Comparison of ENCODE assay signal across 13 mouse cellular contexts in the genomic region with DNA sequence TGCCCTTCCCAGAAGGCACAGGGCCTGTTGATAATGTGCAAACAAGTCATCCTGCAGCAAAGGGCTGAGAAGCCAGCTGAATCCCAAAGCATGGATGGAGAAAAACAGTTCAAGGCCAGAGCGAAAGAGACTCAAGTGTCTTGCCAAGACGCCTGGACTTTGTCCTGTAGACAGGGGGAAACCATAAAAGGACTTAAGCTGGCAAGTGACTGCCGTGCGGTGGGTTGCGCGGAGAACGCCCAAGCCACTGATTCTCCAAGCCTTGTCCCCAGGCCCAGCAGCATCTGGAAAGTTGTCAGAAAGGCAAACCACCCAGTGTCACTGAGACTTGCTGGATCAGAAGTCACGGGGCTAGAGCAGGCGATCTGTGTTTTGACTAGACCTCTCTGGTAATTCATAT. TPM values are rescaled to one million over a fixed set of nuclear protein-coding genes. Genes with fewer than 3 reads are reported as not detected.
DNase-seq lines count a peak whose midpoint lies in the region; ATAC-seq and TF ChIP-seq lines count a peak whose summit lies in the region.
"Had no signal": no experiment of that assay in that cellular context is flagged by ENCODE, and none has a peak within 500 bp of the region (broad histone marks: within the 10 kb centered on the region; RNA-seq: fewer than 3 reads in every experiment).

No protein-coding gene starts in this region.

- TF ChIP-seq CTCF in left cerebral cortex, adult 2 months (IDR thresholded peaks at IDR 0.05): no peak

- 93% methylated on average over 9 of the region's 9 CpGs for WGBS in hindbrain, embryonic 13.5 days

- no peak overlapping the region for H3K4me3 ChIP-seq in left cerebral cortex, adult 2 months
- H3K4me3 ChIP-seq in hindbrain, embryonic 13.5 days: no peak overlapping the region
- H3K4me3 ChIP-seq: erythroblast, embryonic 14.5 days; liver, embryonic 15.5 days; megakaryocyte, embryonic 14.5 days had no signal

- H3K9me3 ChIP-seq in hindbrain, embryonic 13.5 days: no peaks in the 10 kb centered on the region
- H3K9me3 ChIP-seq: liver, embryonic 15.5 days; megakaryocyte, embryonic 14.5 days had no signal

- H3K9ac ChIP-seq in hindbrain, embryonic 13.5 days: no peak overlapping the region
- H3K9ac ChIP-seq: liver, embryonic 15.5 days had no signal

- peak overlapping the region; percentile 19; the same call in 1 of the 2 replicates for H3K27ac ChIP-seq in left cerebral cortex, adult 2 months
- no peak overlapping the region for H3K27ac ChIP-seq in hindbrain, embryonic 13.5 days
- H3K27ac ChIP-seq: liver, embryonic 15.5 days had no signal

- no peaks in the 10 kb centered on the region for H3K36me3 ChIP-seq in hindbrain, embryonic 13.5 days
- H3K36me3 ChIP-seq: liver, embryonic 15.5 days had no signal

- H3K4me1 ChIP-seq in hindbrain, embryonic 13.5 days (replicated peaks): no peaks in the 10 kb centered on the region
- H3K4me1 ChIP-seq: liver, embryonic 15.5 days; megakaryocyte, embryonic 14.5 days had no signal

- no peak for ATAC-seq in hindbrain, embryonic 13.5 days (ENCODE audit: low FRiP score)
- ATAC-seq: activated CD4-positive, CD25-positive, alpha-beta regulatory T cell, adult 4 months had no signal

- H3K27me3 ChIP-seq in hindbrain, embryonic 13.5 days: no peaks in the 10 kb centered on the region
- H3K27me3 ChIP-seq: liver, embryonic 15.5 days had no signal

- DNase-seq in adrenal gland, adult 18-20 months (ENCODE audit: low spot score in 2 of 2): peak; percentile 5 to 21
- DNase-seq in adrenal gland, adult 8-10 months: no peak
- no peak for DNase-seq in left cerebral cortex, adult 2 months (ENCODE audit: extremely low spot score in 1 of 2, low spot score in 2 of 2)
- no peak for DNase-seq in left cerebral cortex, adult 18-20 months (ENCODE audit: low spot score in 2 of 2)
- DNase-seq in heart, postnatal 10 days: peak; percentile 51 to 65
- peak; percentile 32 for DNase-seq in skeletal muscle tissue, adult 2 months (ENCODE audit: low read depth, low spot score)
- no peak for DNase-seq in layer of hippocampus, adult 18-20 months (ENCODE audit: low spot score in 2 of 2)
- DNase-seq: retina, postnatal 1 day had no signal

- no peak overlapping the region for H3K4me2 ChIP-seq in hindbrain, embryonic 13.5 days
- H3K4me2 ChIP-seq: liver, embryonic 15.5 days had no signal

- intact Hi-C loops in left cerebral cortex, adult 2 months (cut with DNase I): no loop called here
- intact Hi-C loops in heart, postnatal 10 days (cut with DNase I): no loop called here

RNA-seq across cellular contexts. Expression of gene Daam1, which starts 22.2 kb away (rescaled TPM):
- total RNA-seq in adrenal gland, adult 18-20 months (2021): 10 to 100 TPM; 18.8 to 21.2 TPM
- total RNA-seq in adrenal gland, adult 8-10 months (2022): 10 to 100 TPM; 22.6 to 28.0 (median 26.9) TPM
- total RNA-seq in left cerebral cortex, adult 2 months (2021): 10 to 100 TPM; 48.0 to 55.0 TPM
- total RNA-seq in left cerebral cortex, adult 18-20 months (2021): 10 to 100 TPM; 47.7 to 49.6 TPM
- total RNA-seq in heart, postnatal 10 days (2021): 10 to 100 TPM; 70.7 to 86.4 TPM
- 10 to 100 TPM; 58.1 to 63.0 TPM for total RNA-seq in layer of hippocampus, adult 18-20 months (2021)
- polyA plus RNA-seq in hindbrain, embryonic 13.5 days (2015; fragmentation: Nextera tagmentation; extraction: Ambion mirVana): 25.0 and 27.4 TPM in 2 replicates

Comparison
In these comparisons a context has a peak if more than half of its experiments do, and no peak if none do; other contexts are left out.
1. DNase-seq: peak in adrenal gland, adult 18-20 months (2 of 2), heart, postnatal 10 days (2 of 2) and skeletal muscle tissue, adult 2 months (single experiment); none in adrenal gland, adult 8-10 months (single experiment), left cerebral cortex, adult 2 months (0 of 2), left cerebral cortex, adult 18-20 months (0 of 2) and layer of hippocampus, adult 18-20 months (0 of 2).